Mouse (Mus musculus) ES-E14 (cell line): ENCODE measurements at regions not wholly inside any gene's neighbourhood (a gene's known extent, or its start where the extent isn't known, plus 50 kb on each side); places are given as distances from the start of the nearest gene placed in this dataset.

Experiments
- DNase-seq: peaks from one replicate; pipeline ENCODE4 v3.0.0-alpha.2; 2013; ENCODE audit warnings: low read depth, low spot score
- H3K27ac ChIP-seq: 2 replicates; pipeline ENCODE4 v1.5.1; 2012; ENCODE audit warnings: low read depth, mild to moderate bottlenecking, low read length, moderate library complexity, mixed read lengths; ENCODE audit not compliant: poor library complexity, insufficient read depth, severe bottlenecking
- H3K36me3 ChIP-seq: 2 replicates; pipeline ENCODE4 v1.6.1; 2012; ENCODE audit warnings: mild to moderate bottlenecking, low read length, moderate library complexity, mixed read lengths; ENCODE audit not compliant: control insufficient read depth, poor library complexity, insufficient read depth, severe bottlenecking
- H3K4me1 ChIP-seq, 2 experiments: fragments of 150-350 bp in 1 of 2; sonication (generic) in 1 of 2; 2 replicates each; pipeline ENCODE4 v1.6.1; 2012; ENCODE audit warnings: low read length in 2 of 2, mild to moderate bottlenecking in 1 of 2, mixed read lengths in 1 of 2; ENCODE audit not compliant: control insufficient read depth in 2 of 2, insufficient read depth in 2 of 2, poor library complexity in 1 of 2
- H3K4me3 ChIP-seq, 2 experiments: fragments of 150-350 bp in 1 of 2; sonication (generic) in 1 of 2; 2 replicates each; pipeline ENCODE4 v1.5.1; 2012; ENCODE audit warnings: low read length in 2 of 2, low read depth in 1 of 2, mild to moderate bottlenecking in 1 of 2, mixed read lengths in 1 of 2; ENCODE audit not compliant: insufficient read depth in 1 of 2, poor library complexity in 1 of 2, severe bottlenecking in 1 of 2
- H3K9ac ChIP-seq: 2 replicates; pipeline ENCODE4 v1.6.1; 2012; ENCODE audit warnings: low read depth, mild to moderate bottlenecking, low read length, mixed read lengths; ENCODE audit not compliant: poor library complexity, insufficient read depth, severe bottlenecking
- H3K9me3 ChIP-seq: fragments of 150-350 bp; sonication (generic); 2 replicates; pipeline ENCODE4 v1.6.1; 2012; ENCODE audit warnings: low read depth, mild to moderate bottlenecking, low read length; ENCODE audit not compliant: control insufficient read depth, insufficient read depth
- CHD2 ChIP-seq: IDR thresholded peaks from 2 replicates; pipeline ENCODE4 v1.6.1; 2014; ENCODE audit warnings: mild to moderate bottlenecking, low read depth, low read length, inconsistent platforms
- HCFC1 ChIP-seq: IDR thresholded peaks from 2 replicates; pipeline ENCODE4 v1.6.1; 2012; ENCODE audit warnings: low read length, inconsistent platforms, borderline replicate concordance; ENCODE audit not compliant: insufficient read depth
- MAFK ChIP-seq: IDR thresholded peaks from 2 replicates; pipeline ENCODE4 v1.6.1; 2014; ENCODE audit warnings: mild to moderate bottlenecking, low read depth, low read length, inconsistent platforms; ENCODE audit not compliant: insufficient read depth
- ZC3H11A ChIP-seq: IDR thresholded peaks from 2 replicates; pipeline ENCODE4 v1.6.1; 2012; ENCODE audit warnings: low read depth, mild to moderate bottlenecking, inconsistent platforms, low read length, borderline replicate concordance
- ZNF384 ChIP-seq: IDR thresholded peaks from 2 replicates; pipeline ENCODE4 v1.6.1; 2012; ENCODE audit warnings: low read depth, low read length, inconsistent platforms
- in situ Hi-C, 2 experiments: fragments of 600-800 bp; cut with MboI; formaldehyde crosslinking; loops; one replicate each; pipeline ENCODE4 v1.15.1; 2025; ENCODE audit warnings: low sequenced_read_pairs in 2 of 2, inconsistent platforms in 1 of 2; ENCODE audit not compliant: unreplicated experiment in 2 of 2

DNA sequence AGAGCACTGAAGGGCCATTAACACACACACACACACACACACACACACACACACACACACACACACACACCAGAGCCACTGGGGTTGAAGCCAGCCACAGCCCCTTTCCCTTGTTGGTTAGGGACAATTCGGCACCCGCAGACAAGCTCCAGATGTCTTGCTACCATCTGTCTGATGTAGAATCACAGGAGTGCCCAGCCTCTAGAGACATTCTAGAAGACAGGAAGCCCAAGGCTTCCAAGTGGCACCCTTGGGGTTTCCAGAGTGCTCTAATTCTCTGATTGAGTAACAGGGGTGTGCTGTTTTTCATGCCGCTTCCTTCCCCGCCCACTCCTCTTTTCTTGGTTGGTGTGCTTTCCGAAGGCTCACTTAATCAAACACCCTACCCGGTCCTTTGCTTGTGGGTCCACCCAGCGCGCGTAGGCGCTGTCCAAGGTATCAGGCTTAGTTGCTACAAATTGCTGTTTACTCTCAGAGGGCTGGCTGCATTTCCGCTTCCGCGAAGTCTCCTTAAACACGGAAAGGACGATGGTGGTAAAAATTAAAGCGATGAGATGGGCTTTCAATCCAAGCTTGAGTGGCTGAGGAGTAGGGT, 59.5 kb upstream of the Zbtb18 start:
- peak; percentile 75 for DNase-seq
- no peaks in the 10 kb centered on the region for H3K36me3 ChIP-seq
- H3K4me3 ChIP-seq, result 0 out of 4 replicates have a peak overlapping the region, but pooled peaks of 1 of the 2 experiments have one; percentile 23
- TF ChIP-seq MAFK, result no peak
- no peak for TF ChIP-seq ZC3H11A
- TF ChIP-seq HCFC1, result no peak
- TF ChIP-seq CHD2, result no peak
- no peak for TF ChIP-seq ZNF384
- H3K9ac ChIP-seq, result no peak overlapping the region
- no peak overlapping the region for H3K27ac ChIP-seq
- no peaks in the 10 kb centered on the region for H3K4me1 ChIP-seq
- in situ Hi-C loops, result no loop called here
- H3K9me3 ChIP-seq, result no peaks in the 10 kb centered on the region

DNA sequence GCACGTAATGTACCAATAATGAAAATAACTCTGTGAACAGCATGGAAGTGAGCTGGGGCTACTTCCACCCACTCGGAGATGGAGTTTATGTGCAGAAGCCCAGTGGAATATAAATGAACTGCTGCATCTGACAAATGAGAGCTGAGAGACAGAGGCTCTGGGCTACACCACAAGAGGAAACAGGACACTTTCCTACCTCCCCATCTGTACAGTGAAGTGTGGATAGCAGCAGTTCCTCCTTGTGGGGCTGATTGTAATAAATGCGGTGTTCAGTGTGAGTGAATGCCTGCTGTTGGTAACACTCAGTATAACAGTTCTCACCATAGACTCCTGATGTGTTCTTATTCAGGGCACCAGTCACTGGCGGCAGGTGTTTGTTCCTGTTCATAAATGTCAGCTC, 60.0 kb upstream of the Zbtb18 start:
- TF ChIP-seq CHD2 (no peak), ZC3H11A (no peak), MAFK (no peak), HCFC1 (no peak), ZNF384 (no peak)
- in situ Hi-C loops, result no loop called here

DNA sequence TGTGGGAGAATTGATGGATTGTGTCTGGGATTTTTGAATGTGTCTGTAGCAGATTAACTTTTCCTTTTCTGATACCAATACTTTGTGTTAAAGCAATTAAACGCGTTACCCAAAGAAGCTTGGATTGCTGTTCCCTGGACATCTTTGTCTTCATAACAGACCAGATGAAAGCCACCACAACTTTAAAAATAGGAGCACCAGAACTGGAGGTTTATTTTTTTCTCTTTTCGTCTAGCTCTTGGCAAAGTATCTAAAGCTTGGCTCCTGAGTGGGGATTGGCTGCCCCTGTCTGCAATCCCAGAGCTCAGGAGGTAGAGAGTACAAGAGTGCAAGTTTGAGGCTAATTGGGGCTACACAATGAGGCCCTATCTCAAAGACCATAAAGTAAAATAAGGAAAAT, 64.0 kb upstream of the Zbtb18 start:
- TF ChIP-seq ZC3H11A (no peak), ZNF384 (no peak), MAFK (no peak), HCFC1 (no peak), CHD2 (no peak)
- no peak overlapping the region for H3K4me3 ChIP-seq
- in situ Hi-C loops, result no loop called here
- no peaks in the 10 kb centered on the region for H3K36me3 ChIP-seq
- no peaks in the 10 kb centered on the region for H3K4me1 ChIP-seq
- H3K9ac ChIP-seq, result no peak overlapping the region
- DNase-seq, result no peak
- H3K9me3 ChIP-seq, result no peaks in the 10 kb centered on the region
- no peak overlapping the region for H3K27ac ChIP-seq

More for the DNA sequence above, 60.0 kb upstream of the Zbtb18 start:
- no peak overlapping the region for H3K9ac ChIP-seq
- no peak overlapping the region for H3K27ac ChIP-seq
- no peaks in the 10 kb centered on the region for H3K4me1 ChIP-seq
- H3K36me3 ChIP-seq, result no peaks in the 10 kb centered on the region
- DNase-seq, result no peak
- no peak overlapping the region for H3K4me3 ChIP-seq
- H3K9me3 ChIP-seq, result no peaks in the 10 kb centered on the region

DNA sequence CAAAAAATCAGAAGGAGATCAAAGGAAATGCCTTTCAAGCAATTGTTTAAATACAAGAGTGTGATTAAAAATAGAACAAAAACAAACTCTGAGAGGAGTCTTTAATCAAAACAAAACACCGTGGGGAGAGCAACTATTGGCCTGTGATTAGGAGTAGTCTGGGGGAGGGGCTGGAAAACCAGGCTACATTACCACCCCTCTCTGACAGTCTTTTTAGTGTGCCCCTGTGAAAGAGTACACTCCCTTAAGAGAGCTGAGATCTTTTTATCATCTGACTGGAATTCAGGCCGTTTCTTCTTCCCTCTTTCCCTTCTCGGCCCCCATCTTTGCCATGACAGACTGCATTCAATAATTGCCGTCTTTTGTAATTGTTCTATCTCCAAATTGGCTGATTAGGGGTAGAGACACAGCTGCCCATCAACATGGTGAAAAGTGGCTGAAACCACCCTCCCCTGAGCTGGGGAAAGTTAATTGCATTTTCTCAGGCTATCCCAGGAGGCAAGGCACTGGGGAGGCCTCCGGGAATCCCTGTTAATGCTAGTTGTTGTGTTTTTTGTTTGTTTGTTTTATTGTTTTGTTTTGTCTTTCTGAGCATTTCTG, 68.8 kb upstream of the Zbtb18 start:
- H3K9me3 ChIP-seq, result no peaks in the 10 kb centered on the region
- DNase-seq, result no peak
- TF ChIP-seq ZC3H11A (no peak), HCFC1 (no peak), ZNF384 (no peak), MAFK (no peak), CHD2 (no peak)
- H3K27ac ChIP-seq, result no peak overlapping the region
- H3K36me3 ChIP-seq, result no peaks in the 10 kb centered on the region
- H3K4me1 ChIP-seq, result no peaks in the 10 kb centered on the region
- H3K4me3 ChIP-seq, result no peak overlapping the region
- no peak overlapping the region for H3K9ac ChIP-seq
- in situ Hi-C loops, result no loop called here

DNA sequence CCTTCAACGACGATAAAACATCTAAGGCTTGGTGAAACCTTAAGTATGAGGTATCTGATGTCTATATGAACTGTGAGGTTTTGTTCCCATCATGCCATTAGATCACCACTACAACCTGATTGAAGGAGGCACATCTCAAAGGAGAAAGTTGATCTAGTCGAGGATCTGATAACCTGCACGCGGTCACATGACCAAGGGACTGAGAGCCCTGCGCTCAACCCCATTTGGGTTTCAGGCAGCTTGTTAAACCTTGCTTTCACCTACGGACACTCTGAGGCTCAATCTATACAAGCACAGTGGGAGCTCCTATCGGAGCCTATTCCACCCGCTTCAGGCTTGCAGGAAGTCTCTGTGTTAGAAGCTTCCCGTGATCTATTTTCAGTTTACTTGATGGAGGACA, 70.1 kb upstream of the Zbtb18 start:
- TF ChIP-seq CHD2 (no peak), ZC3H11A (no peak), ZNF384 (no peak), MAFK (no peak), HCFC1 (no peak)
- H3K9ac ChIP-seq, result no peak overlapping the region
- no peaks in the 10 kb centered on the region for H3K36me3 ChIP-seq

More for the DNA sequence above, 70.1 kb upstream of the Zbtb18 start:
- no peak for DNase-seq
- H3K9me3 ChIP-seq, result no peaks in the 10 kb centered on the region
- H3K4me1 ChIP-seq, result no peaks in the 10 kb centered on the region
- in situ Hi-C loops, result no loop called here
- no peak overlapping the region for H3K4me3 ChIP-seq
- H3K27ac ChIP-seq, result no peak overlapping the region
